Comparison of ENCODE assay signal across 8 mouse cellular contexts in genomic region chr6:134614723-134615648, GRCm38 (mm10). TPM values are rescaled to one million over a fixed set of nuclear protein-coding genes. Genes with fewer than 3 reads are reported as not detected.
DNase-seq lines count a peak whose midpoint lies in the region; ATAC-seq and TF ChIP-seq lines count a peak whose summit lies in the region.

No protein-coding gene starts in this region.

- H3K27me3 ChIP-seq in hindbrain, embryonic 11.5 days (ENCODE audit: control insufficient read depth, insufficient read depth, low read length): no peaks in the 10 kb centered on the region
- H3K27me3 ChIP-seq in lung, postnatal 0 days (replicated peaks; ENCODE audit: insufficient read depth, low read length): no peaks in the 10 kb centered on the region

- peak; percentile 96 for DNase-seq in NIH3T3 (ENCODE audit: low read depth)
- DNase-seq in cerebellum, postnatal 10 days: peak; percentile 95 to 96
- DNase-seq in frontal cortex, adult 2 months (ENCODE audit: extremely low spot score in 1 of 2, low spot score in 1 of 2): peak; percentile 69 to 91
- peak; percentile 83 for DNase-seq in hindbrain, embryonic 11.5 days (ENCODE audit: low spot score)
- peak; percentile 79 for DNase-seq in layer of hippocampus, adult 9-11 months
- DNase-seq in lung, postnatal 0 days (ENCODE audit: low spot score): peak; percentile 94
- peak; percentile 53 for DNase-seq in ovary, postnatal 10 days (ENCODE audit: low spot score)
- peak; percentile 69 for DNase-seq in thymus, postnatal 0 days (ENCODE audit: low spot score)

- peak; percentile 54 for TF ChIP-seq EP300 in lung, postnatal 0 days (IDR thresholded peaks at IDR 0.05)

- WGBS in hindbrain, embryonic 11.5 days: 25% methylated on average over 16 of the region's 16 CpGs
- 4% methylated on average over 16 of the region's 16 CpGs for WGBS in lung, postnatal 0 days

- no peak overlapping the region for H3K27ac ChIP-seq in hindbrain, embryonic 11.5 days (ENCODE audit: low read depth, low read length)
- no peak overlapping the region for H3K27ac ChIP-seq in lung, postnatal 0 days (ENCODE audit: low read length)

- no peaks in the 10 kb centered on the region for H3K9me3 ChIP-seq in hindbrain, embryonic 11.5 days (ENCODE audit: control insufficient read depth, low read length)
- no peaks in the 10 kb centered on the region for H3K9me3 ChIP-seq in lung, postnatal 0 days (ENCODE audit: low read length)

- no peak overlapping the region for H3K9ac ChIP-seq in hindbrain, embryonic 11.5 days (ENCODE audit: low read depth, low read length)
- 0 out of 2 replicates have a peak overlapping the region, but pooled peaks have one; percentile 3 for H3K9ac ChIP-seq in lung, postnatal 0 days (replicated peaks; ENCODE audit: low read depth)

- peak; percentile 74 for ATAC-seq in hindbrain, embryonic 11.5 days (ENCODE audit: low FRiP score)
- ATAC-seq in lung, postnatal 0 days: peak; percentile 85

- no peak overlapping the region for H3K4me2 ChIP-seq in hindbrain, embryonic 11.5 days (replicated peaks; ENCODE audit: low read depth, low read length)
- peak overlapping the region; percentile 42 for H3K4me2 ChIP-seq in lung, postnatal 0 days (replicated peaks; ENCODE audit: low read depth, low read length)

- TF ChIP-seq CTCF in lung, postnatal 0 days (IDR thresholded peaks at IDR 0.05): peak; percentile 98

- H3K4me1 ChIP-seq in hindbrain, embryonic 11.5 days (replicated peaks; ENCODE audit: control insufficient read depth, insufficient read depth, low read length): no peaks in the 10 kb centered on the region
- no peaks in the 10 kb centered on the region; the same call in 1 of the 2 replicates for H3K4me1 ChIP-seq in lung, postnatal 0 days (ENCODE audit: insufficient read depth, low read depth, low read length)

- H3K36me3 ChIP-seq in hindbrain, embryonic 11.5 days (ENCODE audit: control insufficient read depth, insufficient read depth, low read length): no peaks in the 10 kb centered on the region
- no peaks in the 10 kb centered on the region for H3K36me3 ChIP-seq in lung, postnatal 0 days (ENCODE audit: insufficient read depth, low read length)

- no peak overlapping the region for H3K4me3 ChIP-seq in hindbrain, embryonic 11.5 days (ENCODE audit: low read depth, low read length)
- peak overlapping the region; percentile 28; the same call in 1 of the 2 replicates for H3K4me3 ChIP-seq in lung, postnatal 0 days (ENCODE audit: low read depth, low read length)

RNA-seq across cellular contexts. Expression of gene Mansc1, which starts 17.3 kb away (rescaled TPM):
- polyA plus RNA-seq in frontal cortex, adult 2 months (2012; rRNA removed): 7.6 and 9.2 TPM in 2 replicates
- 0.66 and 0.93 TPM in 2 replicates for polyA plus RNA-seq in hindbrain, embryonic 11.5 days (2014; fragmentation: Nextera tagmentation; extraction: Ambion mirVana)
- 9.9 and 10.1 TPM in 2 replicates for polyA plus RNA-seq in lung, postnatal 0 days (2015; fragmentation: Nextera tagmentation; extraction: Ambion mirVana)
- 3.4 and 3.8 TPM in 2 replicates for polyA plus RNA-seq in thymus, postnatal 0 days (2015; fragmentation: Nextera tagmentation; extraction: Ambion mirVana)

RNA-seq across cellular contexts. Expression of gene Borcs5, which starts 24.3 kb away (rescaled TPM):
- 39.4 and 39.6 TPM in 2 replicates for polyA plus RNA-seq in frontal cortex, adult 2 months (2012; rRNA removed)
- 33.2 and 37.4 TPM in 2 replicates for polyA plus RNA-seq in hindbrain, embryonic 11.5 days (2014; fragmentation: Nextera tagmentation; extraction: Ambion mirVana)
- polyA plus RNA-seq in lung, postnatal 0 days (2015; fragmentation: Nextera tagmentation; extraction: Ambion mirVana): 14.6 and 18.4 TPM in 2 replicates
- 27.1 and 27.6 TPM in 2 replicates for polyA plus RNA-seq in thymus, postnatal 0 days (2015; fragmentation: Nextera tagmentation; extraction: Ambion mirVana)

RNA-seq across cellular contexts. Expression of gene Lrp6, which starts 48.2 kb away (rescaled TPM):
- polyA plus RNA-seq in frontal cortex, adult 2 months (2012; rRNA removed): 26.7 and 26.8 TPM in 2 replicates
- polyA plus RNA-seq in hindbrain, embryonic 11.5 days (2014; fragmentation: Nextera tagmentation; extraction: Ambion mirVana): 28.9 and 37.1 TPM in 2 replicates
- polyA plus RNA-seq in lung, postnatal 0 days (2015; fragmentation: Nextera tagmentation; extraction: Ambion mirVana): 17.0 and 18.7 TPM in 2 replicates
- 20.0 and 22.0 TPM in 2 replicates for polyA plus RNA-seq in thymus, postnatal 0 days (2015; fragmentation: Nextera tagmentation; extraction: Ambion mirVana)
